Mouse (Mus musculus) lung, postnatal 10 days (tissue): ENCODE results near the gene Sptbn1.

Experiments
- DNase-seq: peaks from one replicate; pipeline ENCODE4 v3.0.0; 2021

Sptbn1 gene

GRCm38 (mm10) chr11:30210100-30210811 lies 57.7 kb downstream of the Sptbn1 start:
- no peak for DNase-seq

- DNase-seq, result peak; percentile 33
These were observed 58.5 kb downstream of the Sptbn1 start for GRCm38 (mm10) chr11:30209495-30209894.

GRCm38 (mm10) chr11:30204398-30204797 lies 63.6 kb downstream of the Sptbn1 start:
- DNase-seq, result peak; percentile 25

- no peak for DNase-seq
These were observed 67.6 kb downstream of the Sptbn1 start for GRCm38 (mm10) chr11:30200391-30200790.

- peak; percentile 65 for DNase-seq
These were observed 69.8 kb downstream of the Sptbn1 start for GRCm38 (mm10) chr11:30198091-30198675.

- DNase-seq, result peak; percentile 72
These were observed 70.3 kb downstream of the Sptbn1 start for GRCm38 (mm10) chr11:30197564-30198090.

- no peak for DNase-seq
These were observed 71.5 kb downstream of the Sptbn1 start for GRCm38 (mm10) chr11:30196368-30197070.

GRCm38 (mm10) chr11:30195756-30196155 lies 72.2 kb downstream of the Sptbn1 start:
- DNase-seq, result no peak

- no peak for DNase-seq
These were observed 73.2 kb downstream of the Sptbn1 start for GRCm38 (mm10) chr11:30194800-30195199.

- no peak for DNase-seq
These were observed 77.0 kb downstream of the Sptbn1 start for GRCm38 (mm10) chr11:30190959-30191358.

- no peak for DNase-seq
These were observed 77.9 kb downstream of the Sptbn1 start for GRCm38 (mm10) chr11:30190119-30190518.

GRCm38 (mm10) chr11:30186902-30187470 lies 81.0 kb downstream of the Sptbn1 start:
- DNase-seq, result peak; percentile 52

GRCm38 (mm10) chr11:30184527-30184926 lies 83.4 kb downstream of the Sptbn1 start:
- no peak for DNase-seq

GRCm38 (mm10) chr11:30182716-30183411 lies 85.1 kb downstream of the Sptbn1 start:
- DNase-seq, result no peak

GRCm38 (mm10) chr11:30178193-30178592 lies 89.8 kb downstream of the Sptbn1 start:
- DNase-seq, result no peak

GRCm38 (mm10) chr11:30177145-30177840 lies 90.7 kb downstream of the Sptbn1 start:
- no peak for DNase-seq

- no peak for DNase-seq
These were observed 91.9 kb downstream of the Sptbn1 start for GRCm38 (mm10) chr11:30176111-30176510.

- no peak for DNase-seq
These were observed 92.4 kb downstream of the Sptbn1 start for GRCm38 (mm10) chr11:30175623-30176022.

GRCm38 (mm10) chr11:30171586-30172178 lies 96.3 kb downstream of the Sptbn1 start:
- DNase-seq, result no peak

- DNase-seq, result no peak
These were observed 96.8 kb downstream of the Sptbn1 start for GRCm38 (mm10) chr11:30171184-30171583.

GRCm38 (mm10) chr11:30166551-30166922 lies 101.4 kb downstream of the Sptbn1 start:
- DNase-seq, result no peak
